Mouse (Mus musculus): ENCODE measurements around the gene Ramp2. TPM values are rescaled to one million over a fixed set of nuclear protein-coding genes. Genes with fewer than 3 reads are reported as not detected.
A peak's percentile ranks its signal among the peaks of the same experiment; 100 is the strongest.

Gene Ramp2
- total RNA-seq, 2 experiments from 2014 or later = not detected

DNA sequence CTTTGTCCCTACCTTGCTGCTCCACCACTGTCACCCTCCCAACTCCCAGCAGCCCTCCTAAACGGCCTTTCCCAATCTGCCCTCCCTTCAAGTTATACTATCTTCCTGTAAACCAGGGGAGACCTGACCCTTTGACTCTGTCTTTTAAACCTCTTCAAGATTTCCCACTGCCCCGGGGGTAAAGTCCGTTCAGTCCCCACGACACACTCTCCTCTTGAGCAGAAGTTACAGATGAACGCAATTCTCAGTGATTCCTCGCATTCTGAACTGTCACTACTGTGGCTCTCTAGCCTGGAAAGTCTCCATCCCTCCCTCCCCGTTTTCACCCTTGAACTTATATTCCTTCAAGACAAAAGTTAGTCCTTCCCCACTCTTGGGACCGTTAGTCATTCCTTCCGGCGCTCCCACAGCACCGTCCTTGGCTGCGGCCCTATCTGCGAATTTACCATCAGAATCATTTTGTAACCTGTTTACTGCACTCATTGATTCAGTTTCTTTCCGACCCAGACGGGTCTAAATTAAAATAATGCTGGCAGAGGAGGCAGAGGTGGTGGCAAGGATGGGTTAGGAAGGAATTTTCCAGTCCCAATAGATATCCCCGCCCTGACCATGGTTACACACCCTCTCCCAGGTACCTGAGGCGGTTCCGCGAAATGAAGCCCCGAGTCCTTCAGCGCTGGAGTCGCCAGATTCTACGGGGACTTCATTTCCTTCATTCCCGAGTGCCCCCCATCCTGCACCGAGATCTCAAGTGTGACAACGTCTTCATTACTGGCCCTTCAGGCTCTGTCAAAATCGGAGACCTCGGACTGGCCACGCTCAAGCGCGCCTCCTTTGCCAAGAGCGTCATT is 17.5 kb downstream of the Ramp2 start:
- no peak for ATAC-seq (replicated peaks; ENCODE audit: low FRiP score, poor library complexity, severe bottlenecking)

DNA sequence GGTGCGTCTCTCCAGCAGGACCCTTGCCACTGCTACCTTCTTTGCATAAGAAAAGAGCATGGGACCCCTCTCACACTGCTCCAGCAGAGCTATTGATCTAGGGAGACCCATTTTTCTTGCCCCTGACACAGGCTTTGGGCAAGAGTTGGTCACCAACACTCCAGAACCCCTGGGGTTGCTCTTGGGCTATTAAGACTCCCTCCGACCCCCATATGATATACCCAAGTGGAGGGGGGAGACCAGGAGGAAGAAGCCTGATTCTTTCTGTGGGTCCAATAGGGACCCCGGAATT is 18.1 kb downstream of the Ramp2 start:
- no peak for ATAC-seq (replicated peaks; ENCODE audit: low FRiP score, poor library complexity, severe bottlenecking)

DNA sequence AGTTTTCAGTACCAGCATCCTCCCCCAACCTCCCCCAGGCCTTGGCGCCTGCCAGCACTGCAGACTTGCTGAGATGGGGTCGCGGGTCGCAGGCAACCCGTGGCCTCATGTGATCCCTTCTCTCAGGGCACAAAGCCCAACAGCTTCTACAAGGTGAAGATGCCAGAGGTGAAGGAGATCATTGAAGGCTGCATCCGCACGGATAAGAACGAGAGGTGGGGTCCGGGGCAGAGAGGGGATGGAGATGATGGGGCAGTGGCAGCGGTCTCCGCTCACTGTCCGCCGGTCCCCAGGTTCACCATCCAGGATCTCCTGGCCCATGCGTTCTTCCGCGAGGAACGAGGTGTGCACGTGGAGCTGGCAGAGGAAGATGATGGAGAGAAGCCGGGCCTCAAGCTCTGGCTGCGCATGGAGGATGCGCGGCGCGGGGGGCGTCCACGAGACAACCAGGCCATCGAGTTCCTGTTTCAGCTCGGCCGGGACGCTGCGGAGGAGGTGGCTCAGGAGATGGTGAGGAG is 19.2 kb downstream of the Ramp2 start:
- no peak for ATAC-seq (replicated peaks; ENCODE audit: low FRiP score, poor library complexity, severe bottlenecking)

DNA sequence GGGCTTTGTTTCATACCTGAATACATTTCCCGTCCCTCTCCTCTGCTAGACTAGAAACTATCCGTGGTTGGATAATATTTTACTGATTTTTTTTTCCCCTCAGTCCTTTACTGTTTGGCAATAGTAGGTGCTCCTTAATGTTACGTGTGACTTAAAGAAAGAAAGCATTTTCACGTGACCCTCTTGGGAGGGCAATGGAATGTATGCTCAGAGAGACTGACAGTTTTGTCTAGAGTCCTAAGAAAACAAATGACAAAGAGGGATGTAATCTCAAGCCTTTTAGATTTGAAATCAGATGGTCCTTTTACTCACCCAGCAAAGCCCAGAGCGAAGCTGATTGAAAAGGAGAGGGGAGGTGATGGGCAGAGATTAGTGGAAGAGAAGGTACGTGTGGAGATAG is 20.1 kb downstream of the Ramp2 start:
- ATAC-seq (replicated peaks; ENCODE audit: low FRiP score, poor library complexity, severe bottlenecking) = no peak

DNA sequence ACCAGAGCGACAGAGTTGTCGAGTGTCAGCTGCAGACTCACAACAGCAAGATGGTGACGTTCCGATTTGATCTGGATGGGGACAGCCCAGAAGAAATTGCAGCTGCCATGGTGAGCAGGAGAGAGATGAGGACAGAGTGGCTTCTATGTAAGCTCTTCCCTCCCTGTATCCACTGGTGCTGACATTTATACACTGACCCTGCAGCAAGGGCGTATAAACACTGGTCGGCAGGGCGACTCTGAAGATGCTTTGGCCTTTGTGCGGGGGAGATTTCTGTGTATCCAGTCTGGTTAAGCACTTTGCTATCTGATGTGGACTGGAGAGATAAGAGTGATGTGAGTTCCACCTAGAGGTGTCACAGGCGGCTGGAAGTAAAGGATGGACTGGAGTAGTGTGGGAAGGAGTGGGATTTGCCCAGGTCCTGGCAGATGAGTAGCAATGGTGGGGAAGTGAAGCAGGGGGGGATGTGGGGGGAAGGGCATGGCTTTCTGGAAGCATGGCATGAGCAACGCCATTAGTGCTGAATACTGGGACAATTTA is 23.8 kb downstream of the Ramp2 start:
- no peak for ATAC-seq (replicated peaks; ENCODE audit: low FRiP score, poor library complexity, severe bottlenecking)

DNA sequence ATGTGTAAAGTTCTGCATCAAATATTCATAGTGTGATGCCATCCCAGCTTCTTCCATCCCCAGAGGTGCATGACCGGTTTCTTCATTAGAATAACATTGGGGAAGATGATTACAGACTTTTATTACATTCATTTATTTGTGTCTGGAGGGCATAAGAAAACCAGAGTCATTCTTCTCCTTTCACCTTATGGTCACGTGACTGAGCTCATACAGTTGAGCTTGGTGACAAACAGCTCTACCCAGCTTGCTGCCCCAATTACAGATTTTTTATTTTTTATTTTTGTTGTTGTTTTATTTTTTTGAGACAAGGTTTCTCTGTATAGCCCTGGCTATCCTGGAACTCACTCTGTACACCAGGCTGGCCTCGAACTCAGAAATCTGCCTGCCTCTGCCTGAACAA is 26.6 kb downstream of the Ramp2 start:
- no peak for ATAC-seq (replicated peaks; ENCODE audit: low FRiP score, poor library complexity, severe bottlenecking)

DNA sequence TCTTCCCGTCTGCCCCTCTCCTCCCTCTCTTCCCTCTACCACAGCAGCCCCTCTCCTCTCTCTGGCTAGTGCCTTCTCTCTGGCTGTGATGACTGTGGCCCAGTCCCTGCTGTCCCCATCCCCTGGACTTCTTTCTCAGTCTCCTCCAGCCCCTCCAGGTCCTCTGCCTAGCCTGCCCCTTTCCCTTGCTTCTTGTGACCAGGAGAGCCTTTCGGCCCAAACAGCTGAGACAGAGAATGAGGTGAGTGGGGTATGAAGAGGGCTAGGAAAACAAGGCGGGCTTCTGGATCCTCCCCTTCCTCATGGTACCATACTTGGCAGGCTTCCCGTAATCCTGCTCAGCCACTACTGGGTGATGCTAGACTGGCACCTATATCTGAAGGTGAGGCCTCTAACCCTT is 29.5 kb downstream of the Ramp2 start:
- ATAC-seq (replicated peaks; ENCODE audit: low FRiP score, poor library complexity, severe bottlenecking) = no peak

DNA sequence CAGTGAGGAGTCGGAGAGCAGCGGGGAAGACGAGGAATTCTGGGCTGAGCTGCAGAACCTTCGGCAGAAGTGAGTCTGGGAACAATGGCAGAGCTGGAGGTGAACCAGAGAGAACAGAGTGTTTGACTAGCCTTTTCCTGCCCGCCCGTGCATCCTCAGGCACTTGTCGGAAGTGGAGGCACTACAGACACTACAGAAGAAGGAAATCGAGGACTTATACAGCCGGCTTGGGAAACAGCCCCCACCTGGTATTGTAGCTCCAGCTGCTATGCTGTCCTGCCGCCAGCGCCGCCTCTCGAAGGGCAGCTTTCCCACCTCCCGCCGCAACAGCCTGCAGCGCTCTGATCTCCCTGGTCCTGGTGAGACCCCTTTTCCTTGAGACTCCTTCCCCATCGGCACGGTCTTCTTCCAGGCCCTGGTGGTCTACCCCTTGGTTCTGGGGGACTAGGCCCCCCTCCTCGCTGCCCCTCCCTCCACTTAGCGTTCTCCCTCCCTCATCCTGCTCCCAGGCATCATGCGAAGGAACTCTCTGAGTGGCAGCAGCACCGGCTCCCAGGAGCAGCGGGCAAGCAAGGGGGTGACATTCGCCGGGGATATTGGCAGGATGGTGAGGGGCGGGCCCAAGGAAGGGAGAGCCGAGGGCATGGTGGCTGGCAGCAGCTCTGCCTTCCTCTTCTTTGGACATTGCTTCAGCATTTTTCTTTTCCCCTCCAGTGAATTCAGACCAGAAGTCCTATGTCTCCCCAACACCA is 30.7 kb downstream of the Ramp2 start:
- ATAC-seq (replicated peaks; ENCODE audit: low FRiP score, poor library complexity, severe bottlenecking) = no peak

DNA sequence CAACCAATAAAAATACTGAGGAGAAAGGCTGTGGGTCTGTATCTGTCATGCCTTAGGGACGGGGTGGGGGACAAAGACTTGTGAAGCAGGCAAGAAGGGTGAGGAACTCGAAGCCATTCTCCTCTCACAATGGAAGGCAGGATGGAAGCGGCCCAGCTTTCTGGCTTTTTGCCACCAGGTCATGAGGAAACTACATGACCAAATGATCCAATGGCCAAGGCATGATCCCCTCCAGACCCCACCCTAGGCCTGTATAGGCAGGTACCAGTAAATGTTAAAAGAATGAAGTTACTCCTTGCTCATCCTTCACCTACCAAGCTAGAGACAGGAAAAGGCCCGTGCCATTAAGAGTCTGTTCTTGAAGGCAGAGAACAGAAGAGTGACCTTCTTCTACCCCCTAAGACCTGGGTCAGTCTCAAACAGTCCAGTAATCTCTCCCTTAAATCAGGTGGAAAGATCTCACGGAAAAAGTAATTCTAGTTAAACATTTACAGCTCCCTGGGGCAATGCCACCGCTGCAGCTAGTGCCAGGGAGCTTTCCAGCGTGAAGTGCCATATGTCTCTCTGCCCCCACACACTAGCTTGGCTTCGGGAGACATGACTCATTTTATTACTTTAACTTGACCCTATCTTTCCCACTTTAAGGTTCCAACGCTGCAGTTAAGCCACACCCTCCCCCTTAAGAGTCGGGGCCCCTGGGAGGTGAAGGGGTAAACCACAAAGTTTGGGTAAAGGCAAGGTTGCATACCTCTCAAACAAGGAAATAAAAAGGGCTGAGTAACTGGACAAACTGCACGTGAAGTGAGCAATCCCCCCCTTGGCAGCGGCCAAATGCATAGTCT is 31.8 kb downstream of the Ramp2 start:
- ATAC-seq (replicated peaks; ENCODE audit: low FRiP score, poor library complexity, severe bottlenecking) = no peak

DNA sequence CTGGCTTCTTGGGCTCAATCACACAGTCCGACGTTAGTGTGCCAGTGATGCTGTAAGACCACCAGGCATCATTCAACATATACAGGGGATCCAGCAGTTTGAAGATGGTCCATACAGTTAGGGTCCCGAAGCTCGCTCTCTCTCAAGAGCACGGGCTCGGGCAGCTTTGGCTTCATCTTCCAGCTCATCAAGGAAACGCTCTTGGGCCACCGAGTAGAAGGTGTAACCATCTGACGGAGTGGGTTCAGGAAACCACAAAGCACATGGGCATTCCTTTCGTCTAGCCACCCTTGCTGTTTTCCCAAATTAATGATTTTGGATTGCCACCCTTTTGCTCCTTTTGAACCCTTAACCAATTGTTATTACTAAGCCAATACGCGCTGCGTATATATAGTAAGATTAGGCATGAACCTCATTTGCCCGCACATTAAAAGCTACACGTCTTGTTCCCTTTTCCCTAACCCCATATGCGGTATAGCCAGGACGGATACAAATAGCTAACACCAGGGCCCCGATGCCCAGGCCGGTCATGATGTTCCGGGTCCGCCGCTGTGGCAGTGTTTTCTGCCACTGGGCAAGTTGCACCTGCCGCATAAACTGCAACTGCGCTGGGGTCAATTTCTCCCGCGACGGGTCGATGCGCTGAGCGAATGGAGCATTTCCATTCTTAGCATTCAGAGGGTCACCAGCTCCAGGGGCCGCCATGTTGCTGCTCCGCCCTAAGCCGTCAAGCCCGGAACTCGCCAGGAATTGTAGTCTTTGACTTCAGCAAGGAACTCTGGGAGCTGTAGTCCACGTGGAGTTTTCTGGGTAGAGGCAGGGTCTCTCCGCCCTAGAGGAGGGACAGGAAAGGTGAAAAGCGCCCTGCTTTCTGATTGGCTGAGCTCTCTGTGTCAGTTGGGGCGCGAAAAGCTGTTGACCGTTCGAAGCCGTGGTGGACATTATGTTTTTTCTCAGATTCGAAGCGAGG is 32.7 kb downstream of the Ramp2 start, which contains the start of the genes Cntd1 and Coa3:
Gene Cntd1 (plus strand): TSS at position 790 of the 970 bp plus-strand sequence.
Gene Coa3 (minus strand): TSS at position 892 of the 970 bp plus-strand sequence.
- peak; percentile 97 for ATAC-seq (replicated peaks; ENCODE audit: low FRiP score, poor library complexity, severe bottlenecking)

DNA sequence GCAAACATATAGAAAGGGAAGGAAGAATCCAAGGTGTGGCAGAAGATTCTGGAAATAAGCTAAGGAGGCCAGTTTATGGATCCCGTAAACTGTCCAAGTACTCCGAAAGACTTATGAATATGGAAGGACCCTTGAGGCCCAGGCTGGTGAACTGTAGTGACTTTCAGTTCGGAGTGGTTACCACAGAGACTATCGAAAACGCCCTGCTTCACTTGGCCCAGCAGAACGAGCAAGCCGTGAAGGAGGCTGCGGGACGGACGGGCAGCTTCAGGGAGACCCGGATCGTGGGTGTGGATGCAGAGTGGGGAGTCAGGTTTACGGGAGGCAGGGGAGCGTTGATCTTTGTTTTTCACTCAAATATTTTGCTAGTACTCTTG is 33.4 kb downstream of the Ramp2 start:
- peak; percentile 72 for ATAC-seq (replicated peaks; ENCODE audit: low FRiP score, poor library complexity, severe bottlenecking)

DNA sequence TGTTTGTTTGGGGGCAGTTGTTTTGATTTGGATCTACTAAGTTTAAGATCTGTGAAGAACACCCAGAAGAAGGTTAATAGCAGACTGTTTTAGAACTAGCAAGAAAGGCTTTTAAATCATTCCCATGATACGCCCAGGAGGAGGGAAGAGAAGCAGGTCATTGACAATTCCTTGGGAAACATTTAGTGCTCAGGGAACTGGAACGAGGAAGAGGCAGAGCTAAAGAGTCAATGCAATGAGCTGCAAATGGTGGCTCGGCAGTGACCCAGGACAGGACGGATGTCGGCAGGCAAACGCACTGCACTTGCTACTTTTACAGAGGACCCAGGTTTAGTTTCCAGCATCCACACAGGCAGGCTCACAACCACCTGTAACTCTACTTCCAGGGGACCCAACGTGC is 35.0 kb downstream of the Ramp2 start:
- ATAC-seq (replicated peaks; ENCODE audit: low FRiP score, poor library complexity, severe bottlenecking) = no peak

DNA sequence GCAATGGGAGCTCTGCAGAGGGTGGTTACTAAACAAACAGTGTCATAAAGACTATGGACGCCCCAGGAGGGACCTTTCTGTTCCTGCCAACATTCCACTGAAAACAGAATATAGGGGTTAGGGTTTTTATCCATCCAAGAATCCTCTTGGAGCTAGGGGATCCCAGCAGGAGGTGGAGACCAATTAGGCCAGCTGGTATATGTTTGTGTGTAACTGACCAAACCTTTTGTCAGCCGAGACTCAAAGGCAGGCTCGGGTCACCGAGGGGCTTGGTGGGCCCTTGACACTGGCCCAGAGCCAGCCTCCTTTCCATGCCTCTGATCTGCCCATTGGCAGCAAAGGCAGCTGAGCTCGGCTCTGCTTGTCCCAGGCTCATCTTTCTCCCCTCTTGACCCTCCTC is 37.1 kb downstream of the Ramp2 start:
- no peak for ATAC-seq (replicated peaks; ENCODE audit: low FRiP score, poor library complexity, severe bottlenecking)

DNA sequence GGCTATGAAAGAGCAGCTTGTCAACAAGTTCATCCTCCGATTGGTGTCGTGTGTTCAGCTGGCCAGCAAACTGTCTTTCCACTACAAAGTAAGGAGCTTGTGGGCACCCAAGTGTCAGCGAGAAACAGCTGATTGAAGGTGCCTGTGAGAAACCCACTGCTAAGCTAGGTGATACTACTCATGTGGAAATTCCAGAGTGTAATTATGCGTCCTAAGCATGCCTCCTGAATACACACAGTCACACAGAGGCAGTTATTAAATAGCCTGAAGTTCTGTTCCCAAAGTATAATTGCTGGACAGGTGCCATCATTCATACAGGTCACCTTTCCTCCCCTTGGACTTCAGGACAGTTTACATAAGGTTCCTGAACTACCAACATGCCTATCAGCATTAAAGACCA is 38.0 kb downstream of the Ramp2 start:
- no peak for ATAC-seq (replicated peaks; ENCODE audit: low FRiP score, poor library complexity, severe bottlenecking)

DNA sequence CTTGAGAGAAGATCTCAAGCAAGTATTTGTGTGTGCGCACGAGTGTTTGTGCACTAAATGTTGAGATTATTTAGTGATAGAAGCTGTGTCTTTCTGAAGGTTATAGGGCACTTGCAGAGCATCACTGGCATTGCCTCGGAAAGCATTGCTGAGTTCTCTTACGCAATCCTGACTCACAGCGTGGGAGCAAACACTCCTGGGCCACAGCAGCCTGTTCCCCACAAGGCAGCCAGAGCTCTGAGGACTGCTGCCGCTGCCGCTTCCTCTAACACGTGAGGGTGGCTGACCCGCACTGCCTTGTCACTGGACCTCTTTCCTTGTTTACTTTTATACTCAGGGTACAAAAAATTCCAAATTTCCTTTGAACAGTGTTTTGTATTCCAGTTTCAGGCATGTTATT is 41.5 kb downstream of the Ramp2 start:
- no peak for ATAC-seq (replicated peaks; ENCODE audit: low FRiP score, poor library complexity, severe bottlenecking)

DNA sequence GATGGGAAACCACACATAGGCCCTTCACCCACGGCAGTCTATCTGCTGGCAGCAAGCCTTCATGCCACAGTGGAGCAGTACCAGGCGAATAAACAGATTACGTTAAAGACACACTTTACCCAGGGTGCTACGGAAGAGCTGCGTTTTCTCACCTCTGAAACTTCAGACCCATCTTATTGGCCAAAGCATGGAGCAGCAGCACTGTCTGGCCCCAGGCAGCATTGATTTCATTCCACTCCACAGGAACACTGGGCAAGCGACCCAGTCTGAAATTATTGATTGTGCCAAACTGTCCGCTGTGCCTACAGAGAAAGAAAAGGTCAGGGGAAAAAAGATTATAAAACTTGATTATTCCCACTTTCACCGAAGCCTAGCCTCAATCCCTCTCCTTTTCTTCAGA is 45.4 kb downstream of the Ramp2 start:
- no peak for ATAC-seq (replicated peaks; ENCODE audit: low FRiP score, poor library complexity, severe bottlenecking)

DNA sequence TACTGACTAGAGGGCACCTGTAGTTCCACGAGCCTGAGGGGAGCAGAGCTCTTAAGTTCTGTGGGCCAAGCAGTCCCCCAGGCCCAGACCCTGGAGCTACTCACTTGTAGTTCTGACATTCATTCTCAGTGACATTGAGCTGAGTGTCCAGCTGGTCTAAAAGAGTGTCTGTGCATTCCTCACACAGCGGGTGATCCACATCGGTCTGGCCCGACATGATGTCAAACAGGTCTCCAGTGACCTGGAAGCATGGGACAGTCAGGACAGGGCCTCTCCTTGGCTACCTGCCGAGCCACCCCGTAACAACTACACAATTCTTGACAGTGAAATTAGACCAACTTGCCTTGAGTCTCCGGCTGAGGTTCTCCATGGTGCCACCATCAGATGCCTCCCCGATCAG is 49.4 kb downstream of the Ramp2 start:
- no peak for ATAC-seq (replicated peaks; ENCODE audit: low FRiP score, poor library complexity, severe bottlenecking)

DNA sequence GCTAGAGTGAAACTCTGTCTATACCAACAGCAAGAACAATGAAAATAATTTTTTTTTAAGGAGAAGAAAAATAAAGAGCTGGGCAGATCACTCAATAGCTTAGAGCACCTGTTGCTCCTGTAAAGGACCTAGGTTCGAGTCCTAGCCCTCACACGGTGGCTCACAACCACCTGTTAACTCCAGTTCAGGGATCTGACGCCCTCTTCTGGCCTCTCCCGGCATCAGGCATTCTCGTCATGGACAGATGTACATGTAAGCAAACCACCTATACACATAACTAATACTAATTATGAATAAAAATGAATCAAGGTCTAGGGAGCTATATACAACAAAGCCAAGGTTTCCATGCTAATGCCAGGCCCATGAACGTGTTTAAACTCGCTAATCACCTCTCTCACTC is 55.1 kb downstream of the Ramp2 start:
- ATAC-seq (replicated peaks; ENCODE audit: low FRiP score, poor library complexity, severe bottlenecking) = 0 out of 2 replicates have a peak, but pooled peaks have one; percentile 45
